Mouse (Mus musculus): Measurements from ENCODE around the gene Ube2f. TPM values are rescaled to one million over a fixed set of nuclear protein-coding genes. Genes with fewer than 3 reads are reported as not detected.

The Ube2f gene
- total RNA-seq, 2 experiments from 2014 or later = 54.0 to 55.3 TPM

- Histone ChIP-seq H3K27ac (no peak overlapping the region), H3K4me3 (no peak overlapping the region)
- DNase-seq (ENCODE audit: extremely low spot score in 1 of 2, low spot score in 2 of 2) = no peak
- intact Hi-C loops (cut with DNase I) = loop anchor here (1.0 to 10.0 kb wide), 4 partner anchors 60 to 312 kb away; partner anchors contain the start of gene Ramp1
- TF ChIP-seq CTCF (IDR thresholded peaks at IDR 0.05) = no peak
These were observed 10.3 kb upstream of the Ube2f start for GRCm38 (mm10) chr1:91239800-91240199.

- Histone ChIP-seq H3K4me3 (no peak overlapping the region), H3K27ac (no peak overlapping the region)
- TF ChIP-seq CTCF (IDR thresholded peaks at IDR 0.05) = no peak
- DNase-seq (ENCODE audit: extremely low spot score in 1 of 2, low spot score in 2 of 2) = no peak
- intact Hi-C loops (cut with DNase I) = loop anchor here (10.0 kb wide), 1 partner anchor 126 kb away; no protein-coding TSS in a partner anchor
These were observed 9.4 kb upstream of the Ube2f start for GRCm38 (mm10) chr1:91240685-91241084.

DNA sequence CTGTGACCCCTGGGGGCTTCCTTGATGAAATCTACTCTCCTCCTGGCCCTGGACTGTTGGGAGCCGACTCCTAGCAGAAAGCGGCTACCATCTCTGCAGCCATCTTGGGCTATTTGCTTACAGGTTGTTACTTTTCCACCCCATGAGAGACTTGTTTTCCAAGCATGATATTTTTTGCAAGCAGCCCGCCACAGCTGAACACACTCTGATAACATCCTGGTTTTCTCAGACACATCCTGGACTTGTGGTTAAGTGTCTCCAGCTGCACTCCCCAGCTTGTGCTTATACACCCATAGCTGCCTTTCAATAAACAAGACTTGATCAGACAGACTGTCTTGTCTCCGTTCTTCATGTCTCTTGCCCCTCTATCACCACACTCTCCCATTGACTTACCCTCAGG, 8.9 kb upstream of the Ube2f start:
- no peak for DNase-seq (ENCODE audit: extremely low spot score in 1 of 2, low spot score in 2 of 2)
- Histone ChIP-seq H3K27ac (no peak overlapping the region), H3K4me3 (no peak overlapping the region)
- no peak for TF ChIP-seq CTCF (IDR thresholded peaks at IDR 0.05)
- intact Hi-C loops (cut with DNase I) = loop anchor here (10.0 kb wide), 1 partner anchor 126 kb away; no protein-coding TSS in a partner anchor

GRCm38 (mm10) chr1:91248242-91248641, 1.9 kb upstream of the Ube2f start:
- no peak for DNase-seq (ENCODE audit: extremely low spot score in 1 of 2, low spot score in 2 of 2)
- no peak for TF ChIP-seq CTCF (IDR thresholded peaks at IDR 0.05)
- intact Hi-C loops (cut with DNase I) = loop anchor here (10.0 kb wide), 1 partner anchor 133 kb away; no protein-coding TSS in a partner anchor
- Histone ChIP-seq H3K27ac (no peak overlapping the region), H3K4me3 (no peak overlapping the region)

GRCm38 (mm10) chr1:91248970-91249369, 1.1 kb upstream of the Ube2f start:
- no peak for DNase-seq (ENCODE audit: extremely low spot score in 1 of 2, low spot score in 2 of 2)
- TF ChIP-seq CTCF (IDR thresholded peaks at IDR 0.05) = no peak
- no peak overlapping the region for H3K4me3 ChIP-seq
- no peak overlapping the region for H3K27ac ChIP-seq
- intact Hi-C loops (cut with DNase I) = loop anchor here (10.0 kb wide), 1 partner anchor 134 kb away; no protein-coding TSS in a partner anchor

- no peak for TF ChIP-seq CTCF (IDR thresholded peaks at IDR 0.05)
- Histone ChIP-seq H3K4me3 (peak overlapping the region; percentile 82), H3K27ac (peak overlapping the region; percentile 86)
- DNase-seq (ENCODE audit: extremely low spot score in 1 of 2, low spot score in 2 of 2) = peak in 1 of 2 experiments; percentile 25
- intact Hi-C loops (cut with DNase I) = no loop called here
These were observed 477 bp downstream of the Ube2f start for GRCm38 (mm10) chr1:91250415-91251147.

- Histone ChIP-seq H3K27ac (peak overlapping the region; percentile 86), H3K4me3 (peak overlapping the region; percentile 82)
- no peak for DNase-seq (ENCODE audit: extremely low spot score in 1 of 2, low spot score in 2 of 2)
- no peak for TF ChIP-seq CTCF (IDR thresholded peaks at IDR 0.05)
- intact Hi-C loops (cut with DNase I) = no loop called here
These were observed 1.1 kb downstream of the Ube2f start for GRCm38 (mm10) chr1:91251148-91251650.

DNA sequence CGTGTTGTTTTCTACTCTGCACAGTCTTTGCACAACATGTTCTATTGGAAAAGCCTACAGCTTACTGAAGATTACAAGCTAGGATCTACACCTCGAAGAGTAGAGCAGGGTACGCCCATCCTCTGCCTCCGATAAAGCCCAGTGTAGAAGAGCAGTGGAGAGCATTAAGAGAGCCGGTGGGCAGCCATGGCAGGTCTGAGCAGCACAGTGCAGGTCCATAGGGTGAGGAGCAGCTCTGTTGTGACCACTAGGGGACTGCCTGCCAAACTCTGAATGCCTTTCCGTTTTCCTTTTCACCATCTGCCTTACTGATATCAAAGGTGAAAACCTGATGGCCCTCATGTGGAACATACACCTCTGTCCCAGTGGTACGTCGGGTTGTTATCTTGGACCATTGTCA, 1.8 kb downstream of the Ube2f start:
- no peak for DNase-seq (ENCODE audit: extremely low spot score in 1 of 2, low spot score in 2 of 2)
- Histone ChIP-seq H3K27ac (no peak overlapping the region), H3K4me3 (no peak overlapping the region)
- TF ChIP-seq CTCF (IDR thresholded peaks at IDR 0.05) = peak; percentile 36
- intact Hi-C loops (cut with DNase I) = no loop called here

GRCm38 (mm10) chr1:91257918-91258317, 7.8 kb downstream of the Ube2f start:
- no peak for DNase-seq (ENCODE audit: extremely low spot score in 1 of 2, low spot score in 2 of 2)
- intact Hi-C loops (cut with DNase I) = no loop called here
- no peak overlapping the region for H3K4me3 ChIP-seq
- H3K27ac ChIP-seq = no peak overlapping the region
- TF ChIP-seq CTCF (IDR thresholded peaks at IDR 0.05) = no peak

GRCm38 (mm10) chr1:91259794-91260193, 9.7 kb downstream of the Ube2f start:
- no peak overlapping the region for H3K4me3 ChIP-seq
- intact Hi-C loops (cut with DNase I) = no loop called here
- no peak for TF ChIP-seq CTCF (IDR thresholded peaks at IDR 0.05)
- DNase-seq (ENCODE audit: extremely low spot score in 1 of 2, low spot score in 2 of 2) = no peak
- H3K27ac ChIP-seq = no peak overlapping the region

- intact Hi-C loops (cut with DNase I) = no loop called here
- Histone ChIP-seq H3K4me3 (no peak overlapping the region), H3K27ac (no peak overlapping the region)
- DNase-seq (ENCODE audit: extremely low spot score in 1 of 2, low spot score in 2 of 2) = no peak
- no peak for TF ChIP-seq CTCF (IDR thresholded peaks at IDR 0.05)
These were observed 12.4 kb downstream of the Ube2f start for GRCm38 (mm10) chr1:91262508-91262907.

GRCm38 (mm10) chr1:91272260-91272659, 22.2 kb downstream of the Ube2f start:
- no peak overlapping the region for H3K27ac ChIP-seq
- no peak for DNase-seq (ENCODE audit: extremely low spot score in 1 of 2, low spot score in 2 of 2)
- no peak for TF ChIP-seq CTCF (IDR thresholded peaks at IDR 0.05)
- intact Hi-C loops (cut with DNase I) = no loop called here
- H3K4me3 ChIP-seq = no peak overlapping the region

GRCm38 (mm10) chr1:91276581-91276980, 26.5 kb downstream of the Ube2f start:
- Histone ChIP-seq H3K27ac (no peak overlapping the region), H3K4me3 (no peak overlapping the region)
- DNase-seq (ENCODE audit: extremely low spot score in 1 of 2, low spot score in 2 of 2) = no peak
- intact Hi-C loops (cut with DNase I) = no loop called here
- no peak for TF ChIP-seq CTCF (IDR thresholded peaks at IDR 0.05)
